Mouse (Mus musculus): ENCODE data around the gene Tgm4.

Gene Tgm4

DNA sequence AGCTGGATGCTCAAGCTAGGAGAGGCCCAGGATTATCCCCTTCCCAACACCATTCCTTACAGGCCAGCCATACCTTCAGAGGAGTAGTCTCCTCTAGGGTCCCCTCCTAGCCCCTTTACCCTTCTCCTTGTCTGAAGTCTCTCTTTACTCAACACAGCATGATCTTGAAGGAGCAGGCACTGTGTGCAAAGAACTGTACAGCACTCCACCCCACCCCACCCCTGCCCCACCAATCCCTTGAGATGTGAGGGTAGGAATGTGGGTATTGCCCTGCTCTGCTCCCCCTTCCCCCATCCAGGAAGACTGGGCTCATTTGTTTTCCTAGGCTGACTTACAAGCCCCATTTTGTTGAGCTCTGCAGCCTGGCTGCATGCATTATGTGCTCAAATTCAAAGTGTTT is 69.8 kb downstream of the Tgm4 start:
- DNase-seq (ENCODE audit: low read depth in 1 of 2, low spot score in 2 of 2): no peak

- no peak for DNase-seq (ENCODE audit: low read depth in 1 of 2, low spot score in 2 of 2)
These were observed 72.7 kb downstream of the Tgm4 start for GRCm38 (mm10) chr9:123107186-123107585.

GRCm38 (mm10) chr9:123109188-123109587 is 74.7 kb downstream of the Tgm4 start:
- no peak for DNase-seq (ENCODE audit: low read depth in 1 of 2, low spot score in 2 of 2)

- no peak for DNase-seq (ENCODE audit: low read depth in 1 of 2, low spot score in 2 of 2)
These were observed 77.3 kb downstream of the Tgm4 start for GRCm38 (mm10) chr9:123111751-123112221.

GRCm38 (mm10) chr9:123112805-123113521 is 78.4 kb downstream of the Tgm4 start, which contains the start of the genes Zdhhc3 and Exosc7:
Gene Zdhhc3, minus strand, starts transcription at chr9:123113205.
Gene Exosc7, plus strand, starts transcription at chr9:123113215.
- peak; percentile 65 to 85 for DNase-seq (ENCODE audit: low read depth in 1 of 2, low spot score in 2 of 2)

DNA sequence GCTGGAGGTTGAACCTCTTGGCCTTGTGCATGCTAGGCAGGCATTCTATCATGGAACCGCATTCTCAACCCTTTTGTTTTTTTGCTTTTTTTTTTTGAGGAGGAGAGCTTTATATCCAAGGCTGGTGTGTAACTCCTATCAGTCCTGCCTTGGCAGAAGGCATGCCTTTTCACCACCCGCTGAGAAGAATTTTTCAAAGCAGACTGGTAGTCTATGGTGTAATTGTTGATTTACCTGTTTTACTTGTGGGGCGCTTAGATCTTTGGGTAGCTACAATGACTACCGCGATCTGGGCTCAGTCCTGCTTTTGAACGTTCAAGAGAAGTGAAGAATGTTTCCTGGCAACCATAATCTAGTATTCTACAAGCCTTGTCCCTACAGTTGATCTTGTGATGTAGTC is 79.4 kb downstream of the Tgm4 start:
- DNase-seq (ENCODE audit: low read depth in 1 of 2, low spot score in 2 of 2): no peak

GRCm38 (mm10) chr9:123115566-123115965 is 81.0 kb downstream of the Tgm4 start:
- no peak for DNase-seq (ENCODE audit: low read depth in 1 of 2, low spot score in 2 of 2)

Measured in monocyte, adult 2 months (primary cell).